Mouse (Mus musculus) MEL (cell line): Measurements from ENCODE around the gene Zfp358.

Source experiments
- CTCF ChIP-seq, 3 experiments: IDR thresholded peaks in 2 of 3; conservative IDR thresholded peaks in 1 of 3; 2 replicates each; pipeline ENCODE4 v1.5.1; 2011 to 2012; ENCODE audit warnings: low read length in 3 of 3, low read depth in 2 of 3, mild to moderate bottlenecking in 2 of 3, improper control_type of control experiment in 1 of 3, inconsistent platforms in 1 of 3, mixed read lengths in 1 of 3, moderate library complexity in 1 of 3; ENCODE audit not compliant: control insufficient read depth in 1 of 3, insufficient read depth in 1 of 3, poor library complexity in 1 of 3, severe bottlenecking in 1 of 3
- EP300 ChIP-seq, 2 experiments: IDR thresholded peaks; 2 replicates each; pipeline ENCODE4 v1.6.1; 2011; ENCODE audit warnings: improper control_type of control experiment in 2 of 2, low read length in 2 of 2, low read depth in 1 of 2, mild to moderate bottlenecking in 1 of 2
- GATA1 ChIP-seq: IDR thresholded peaks from 2 replicates; pipeline ENCODE4 v1.6.1; 2011; ENCODE audit warnings: low read depth, low read length, improper control_type of control experiment
- KAT2A ChIP-seq: conservative IDR thresholded peaks from 2 replicates; pipeline ENCODE4 v1.6.1; 2012; ENCODE audit warnings: low read depth, low read length, improper control_type of control experiment, inconsistent platforms
- MAFK ChIP-seq: IDR thresholded peaks from 2 replicates; pipeline ENCODE4 v1.6.1; 2011; ENCODE audit warnings: low read depth, mild to moderate bottlenecking, low read length, improper control_type of control experiment, borderline replicate concordance
- MAX ChIP-seq: IDR thresholded peaks from 2 replicates; pipeline ENCODE4 v1.6.1; 2011; ENCODE audit warnings: low read length, improper control_type of control experiment
- MYC ChIP-seq: IDR thresholded peaks from 2 replicates; pipeline ENCODE4 v1.6.1; 2011; ENCODE audit warnings: low read depth, mild to moderate bottlenecking, low read length, improper control_type of control experiment, moderate library complexity
- POLR2A ChIP-seq, 2 experiments: IDR thresholded peaks; 2 replicates each; pipeline ENCODE4 v1.6.1; 2011 to 2012; ENCODE audit warnings: low read length in 2 of 2, mild to moderate bottlenecking in 2 of 2, control low read depth in 1 of 2, improper control_type of control experiment in 1 of 2, low read depth in 1 of 2, moderate library complexity in 1 of 2; ENCODE audit not compliant: control insufficient read depth in 1 of 2, insufficient read depth in 1 of 2, poor library complexity in 1 of 2
- POLR2AphosphoS2 ChIP-seq: IDR thresholded peaks from 2 replicates; pipeline ENCODE4 v1.6.1; 2011; ENCODE audit warnings: low read length, improper control_type of control experiment
- RAD21 ChIP-seq: IDR thresholded peaks from 2 replicates; pipeline ENCODE4 v1.6.1; 2011; ENCODE audit warnings: mild to moderate bottlenecking, low read depth, low read length, improper control_type of control experiment
- TAL1 ChIP-seq: IDR thresholded peaks from 2 replicates; pipeline ENCODE4 v1.6.1; 2012; ENCODE audit warnings: mild to moderate bottlenecking, inconsistent platforms, low read length, moderate library complexity, mixed read lengths
- USF2 ChIP-seq, 2 experiments: IDR thresholded peaks; 2 replicates each; pipeline ENCODE4 v1.6.1; 2011 to 2012; ENCODE audit warnings: improper control_type of control experiment in 2 of 2, low read length in 2 of 2, borderline replicate concordance in 1 of 2, inconsistent platforms in 1 of 2, low read depth in 1 of 2, mild to moderate bottlenecking in 1 of 2; ENCODE audit not compliant: insufficient read depth in 1 of 2
- ZNF384 ChIP-seq: IDR thresholded peaks from 2 replicates; pipeline ENCODE4 v1.6.1; 2012; ENCODE audit warnings: low read depth, mild to moderate bottlenecking, inconsistent platforms, low read length, improper control_type of control experiment

DNA sequence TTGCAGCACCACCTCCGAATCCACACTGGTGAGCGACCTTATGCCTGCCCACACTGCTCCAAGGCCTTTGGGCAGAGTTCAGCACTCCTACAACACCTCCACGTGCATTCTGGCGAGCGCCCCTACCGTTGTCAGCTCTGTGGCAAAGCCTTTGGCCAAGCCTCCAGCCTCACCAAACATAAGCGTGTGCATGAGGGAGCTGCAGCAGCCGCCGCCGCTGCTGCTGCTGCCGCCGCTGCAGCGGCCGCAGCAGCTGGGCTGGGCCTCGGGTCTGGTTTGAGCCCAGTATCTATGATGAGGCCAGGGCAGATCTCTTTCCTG lies 3.5 kb downstream of the Zfp358 start:
- TF ChIP-seq POLR2A (IDR thresholded peaks at IDR 0.05; ENCODE audit: control insufficient read depth in 1 of 2, insufficient read depth in 1 of 2, low read depth in 1 of 2, low read length in 2 of 2, poor library complexity in 1 of 2) (no peak), CTCF (IDR thresholded peaks at IDR 0.05 in 2 of 3, conservative IDR thresholded peaks at IDR 0.05 in 1 of 3; ENCODE audit: control insufficient read depth in 1 of 3, insufficient read depth in 1 of 3, low read depth in 2 of 3, low read length in 3 of 3, poor library complexity in 1 of 3, severe bottlenecking in 1 of 3) (no peak), POLR2AphosphoS2 (no peak), MYC (no peak), ZNF384 (no peak), MAFK (no peak), EP300 (IDR thresholded peaks at IDR 0.05; ENCODE audit: low read depth in 1 of 2, low read length in 2 of 2) (no peak), USF2 (IDR thresholded peaks at IDR 0.05; ENCODE audit: borderline replicate concordance in 1 of 2, insufficient read depth in 1 of 2, low read depth in 1 of 2, low read length in 2 of 2) (no peak), TAL1 (no peak), GATA1 (no peak), MAX (no peak), KAT2A (no peak), RAD21 (no peak)
